Comparison of ENCODE assay signal across 10 mouse cellular contexts in the genomic region with DNA sequence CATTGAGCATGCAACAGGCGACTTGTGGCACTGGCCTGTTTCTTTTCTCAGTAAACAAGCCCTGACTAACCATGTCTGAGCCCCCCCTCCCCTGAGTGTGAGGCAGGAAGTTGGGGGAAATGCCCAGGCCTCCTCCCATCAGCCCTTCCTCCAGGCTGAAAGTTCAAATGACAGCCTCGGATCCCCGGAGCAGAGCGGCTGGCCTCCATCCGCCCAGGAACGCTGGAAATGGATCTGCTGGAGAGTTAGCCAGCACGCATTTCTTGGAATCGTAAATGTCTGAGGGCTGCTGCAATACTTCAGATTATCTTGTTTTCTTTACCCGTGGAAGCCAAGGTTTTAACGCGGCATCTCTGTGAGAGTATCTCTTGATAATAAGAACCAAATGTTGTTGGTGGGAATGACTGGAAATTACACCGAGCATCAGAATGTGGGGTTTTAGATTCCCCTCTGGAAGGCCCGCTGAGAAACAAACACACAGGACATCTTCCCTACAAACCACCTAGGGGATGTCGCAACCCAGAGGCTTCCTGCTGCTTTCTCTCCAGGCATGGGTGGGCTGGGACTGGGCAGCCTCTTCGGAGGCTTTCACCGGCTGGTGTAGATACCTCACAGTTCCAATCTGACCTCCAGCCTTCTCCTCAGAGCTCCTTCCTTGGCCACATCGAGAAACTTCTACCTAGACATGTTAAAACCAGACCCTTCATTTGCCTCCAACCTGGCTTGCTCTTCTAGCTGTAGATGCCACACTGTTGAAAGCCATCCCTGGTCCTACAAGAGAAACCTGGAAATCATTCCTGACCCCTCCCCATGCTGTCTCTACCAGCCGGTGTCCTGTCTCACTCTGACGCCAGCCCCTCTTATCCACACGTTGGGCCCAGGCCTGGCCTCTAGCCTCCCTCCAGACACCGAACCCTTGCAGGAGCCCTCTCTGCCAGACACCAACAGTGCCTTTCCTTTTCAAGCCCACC. TPM values are rescaled to one million over a fixed set of nuclear protein-coding genes. Genes with fewer than 3 reads are reported as not detected.
DNase-seq lines count a peak whose midpoint lies in the region; ATAC-seq and TF ChIP-seq lines count a peak whose summit lies in the region.
"Had no signal": no experiment of that assay in that cellular context is flagged by ENCODE, and none has a peak within 500 bp of the region (broad histone marks: within the 10 kb centered on the region; RNA-seq: fewer than 3 reads in every experiment).

No protein-coding gene starts in this region.

- no peaks in the 10 kb centered on the region for H3K36me3 ChIP-seq in thymus, adult 2 months (ENCODE audit: control insufficient read depth, insufficient read depth, low read length)
- no peaks in the 10 kb centered on the region for H3K36me3 ChIP-seq in heart, embryonic 13.5 days
- no peaks in the 10 kb centered on the region for H3K36me3 ChIP-seq in limb, embryonic 10.5 days
- no peaks in the 10 kb centered on the region for H3K36me3 ChIP-seq in midbrain, embryonic 13.5 days
- H3K36me3 ChIP-seq: midbrain, embryonic 15.5 days had no signal

- no peaks in the 10 kb centered on the region for H3K4me1 ChIP-seq in thymus, adult 2 months (replicated peaks; ENCODE audit: control insufficient read depth, insufficient read depth, low read length)
- H3K4me1 ChIP-seq in heart, embryonic 13.5 days, result peaks cover 34% of the 10 kb centered on the region
- H3K4me1 ChIP-seq in limb, embryonic 10.5 days, result peaks cover 62% of the 10 kb centered on the region
- peaks cover 2% of the 10 kb centered on the region; the same call in 1 of the 2 replicates for H3K4me1 ChIP-seq in cerebellum, adult 2 months (ENCODE audit: control insufficient read depth, insufficient read depth, low read length)
- H3K4me1 ChIP-seq in midbrain, embryonic 13.5 days (replicated peaks), result peaks cover 23% of the 10 kb centered on the region

- no peak for TF ChIP-seq CTCF in thymus, adult 2 months (IDR thresholded peaks at IDR 0.05; ENCODE audit: borderline replicate concordance, control insufficient read depth, extremely low read depth, insufficient read depth, low read length, poor library complexity)
- TF ChIP-seq CTCF in cerebellum, adult 2 months (IDR thresholded peaks at IDR 0.05; ENCODE audit: borderline replicate concordance, insufficient read depth, low read depth, low read length), result no peak

- H3K9me3 ChIP-seq in heart, embryonic 13.5 days, result no peaks in the 10 kb centered on the region
- no peaks in the 10 kb centered on the region for H3K9me3 ChIP-seq in limb, embryonic 10.5 days (replicated peaks)
- H3K9me3 ChIP-seq in midbrain, embryonic 13.5 days, result no peaks in the 10 kb centered on the region
- H3K9me3 ChIP-seq: midbrain, embryonic 15.5 days had no signal

- no peak for ATAC-seq in heart, embryonic 13.5 days (ENCODE audit: extremely low read depth, insufficient number of reproducible peaks, low FRiP score, low TSS enrichment)
- no peak for ATAC-seq in midbrain, embryonic 13.5 days
- ATAC-seq: midbrain, embryonic 15.5 days; Patski had no signal

- peak overlapping the region; percentile 25; the same call in 1 of the 2 replicates for H3K9ac ChIP-seq in heart, embryonic 13.5 days
- H3K9ac ChIP-seq in midbrain, embryonic 13.5 days (replicated peaks), result no peak overlapping the region
- H3K9ac ChIP-seq: midbrain, embryonic 15.5 days had no signal

- TF ChIP-seq POLR2A in thymus, adult 2 months (IDR thresholded peaks at IDR 0.05; ENCODE audit: control insufficient read depth, extremely low read depth, insufficient read depth, low read length, poor library complexity), result no peak
- no peak for TF ChIP-seq POLR2A in cerebellum, adult 2 months (IDR thresholded peaks at IDR 0.05; ENCODE audit: borderline replicate concordance, insufficient read depth, low read length)

- DNase-seq in thymus, postnatal 4 days, result peak; percentile 14
- DNase-seq in thymus, adult 2 months, result no peak
- peak; percentile 56 for DNase-seq in limb, embryonic 10.5 days (ENCODE audit: low spot score)
- peak; percentile 73 to 85 for DNase-seq in urinary bladder, postnatal 4 days (ENCODE audit: low spot score in 2 of 2)
- DNase-seq in cerebellum, adult 2 months, result no peak
- no peak for DNase-seq in right cerebral cortex, postnatal 25 days

- no peaks in the 10 kb centered on the region for H3K27me3 ChIP-seq in thymus, adult 2 months (ENCODE audit: control insufficient read depth, insufficient read depth, low read length)
- H3K27me3 ChIP-seq in heart, embryonic 13.5 days (replicated peaks), result peaks cover 55% of the 10 kb centered on the region
- H3K27me3 ChIP-seq in limb, embryonic 10.5 days (ENCODE audit: low read depth, poor library complexity, severe bottlenecking), result no peaks in the 10 kb centered on the region
- H3K27me3 ChIP-seq in cerebellum, adult 2 months (ENCODE audit: control insufficient read depth, insufficient read depth, low read length), result no peaks in the 10 kb centered on the region
- H3K27me3 ChIP-seq in midbrain, embryonic 13.5 days, result no peaks in the 10 kb centered on the region
- H3K27me3 ChIP-seq: midbrain, embryonic 15.5 days; Patski had no signal

- no peak overlapping the region for H3K27ac ChIP-seq in thymus, adult 2 months (ENCODE audit: control insufficient read depth, insufficient read depth, low read length)
- H3K27ac ChIP-seq in heart, embryonic 13.5 days (replicated peaks), result peak overlapping the region; percentile 58
- peak overlapping the region; percentile 79 for H3K27ac ChIP-seq in limb, embryonic 10.5 days
- no peak overlapping the region for H3K27ac ChIP-seq in cerebellum, adult 2 months (ENCODE audit: insufficient read depth, low read length)
- no peak overlapping the region for H3K27ac ChIP-seq in midbrain, embryonic 13.5 days
- H3K27ac ChIP-seq: midbrain, embryonic 15.5 days had no signal

- no peak overlapping the region for H3K4me2 ChIP-seq in heart, embryonic 13.5 days
- H3K4me2 ChIP-seq in midbrain, embryonic 13.5 days (replicated peaks), result no peak overlapping the region
- H3K4me2 ChIP-seq: midbrain, embryonic 15.5 days had no signal

- WGBS in thymus, adult 2 months, result 65% methylated on average over 21 of the region's 21 CpGs
- 26% methylated on average over 21 of the region's 21 CpGs for WGBS in heart, embryonic 13.5 days
- WGBS in limb, embryonic 10.5 days, result 32% methylated on average over 21 of the region's 21 CpGs
- 70% methylated on average over 21 of the region's 21 CpGs for WGBS in cerebellum, adult 2 months
- 78% methylated on average over 21 of the region's 21 CpGs for WGBS in midbrain, embryonic 13.5 days

- no peak overlapping the region for H3K4me3 ChIP-seq in thymus, adult 2 months (ENCODE audit: control insufficient read depth, insufficient read depth, low read length)
- no peak overlapping the region for H3K4me3 ChIP-seq in heart, embryonic 13.5 days
- no peak overlapping the region for H3K4me3 ChIP-seq in limb, embryonic 10.5 days
- no peak overlapping the region for H3K4me3 ChIP-seq in cerebellum, adult 2 months (replicated peaks; ENCODE audit: insufficient read depth, low read depth, low read length)
- no peak overlapping the region for H3K4me3 ChIP-seq in midbrain, embryonic 13.5 days (replicated peaks)
- H3K4me3 ChIP-seq: midbrain, embryonic 15.5 days had no signal

RNA-seq across cellular contexts. Expression of a gene that starts 31.1 kb away (rescaled TPM):
- 0.09 and 0.19 TPM in 2 replicates for polyA plus RNA-seq in thymus, adult 2 months (2012; rRNA removed)
- polyA plus RNA-seq in heart, embryonic 13.5 days (2015; fragmentation: Nextera tagmentation; extraction: Ambion mirVana), result 0.11 TPM in 1 of 2 replicates, not detected in the other
- 0.34 and 0.49 TPM in 2 replicates for polyA plus RNA-seq in limb, embryonic 10.5 days (2016; fragmentation: Nextera tagmentation; extraction: Ambion mirVana)
- polyA plus RNA-seq in cerebellum, adult 2 months (2012; rRNA removed), result 0.13 and 0.29 TPM in 2 replicates
- 0.43 and 0.62 TPM in 2 replicates for polyA plus RNA-seq in midbrain, embryonic 13.5 days (2015; fragmentation: Nextera tagmentation; extraction: Ambion mirVana)
- polyA plus RNA-seq: Patski had no signal

RNA-seq across cellular contexts. Expression of a gene that starts 31.2 kb away (rescaled TPM):
- 0.24 TPM in 1 of 2 replicates, not detected in the other for polyA plus RNA-seq in thymus, adult 2 months (2012; rRNA removed)
- 0.08 and 0.09 TPM in 2 replicates for polyA plus RNA-seq in heart, embryonic 13.5 days (2015; fragmentation: Nextera tagmentation; extraction: Ambion mirVana)
- 0.19 and 0.38 TPM in 2 replicates for polyA plus RNA-seq in limb, embryonic 10.5 days (2016; fragmentation: Nextera tagmentation; extraction: Ambion mirVana)
- polyA plus RNA-seq in cerebellum, adult 2 months (2012; rRNA removed), result 0.05 and 0.23 TPM in 2 replicates
- polyA plus RNA-seq in midbrain, embryonic 13.5 days (2015; fragmentation: Nextera tagmentation; extraction: Ambion mirVana), result 0.07 and 0.08 TPM in 2 replicates

RNA-seq across cellular contexts. Expression of a gene that starts 42.8 kb away (rescaled TPM):
- polyA plus RNA-seq in thymus, adult 2 months (2012; rRNA removed), result 28.6 and 46.8 TPM in 2 replicates
- 125 and 139 TPM in 2 replicates for polyA plus RNA-seq in heart, embryonic 13.5 days (2015; fragmentation: Nextera tagmentation; extraction: Ambion mirVana)
- 258 and 261 TPM in 2 replicates for polyA plus RNA-seq in limb, embryonic 10.5 days (2016; fragmentation: Nextera tagmentation; extraction: Ambion mirVana)
- polyA plus RNA-seq in cerebellum, adult 2 months (2012; rRNA removed), result 6.9 and 10.1 TPM in 2 replicates
- polyA plus RNA-seq in midbrain, embryonic 13.5 days (2015; fragmentation: Nextera tagmentation; extraction: Ambion mirVana), result 51.3 and 53.9 TPM in 2 replicates

Comparison
In these comparisons a context has a peak if more than half of its experiments do, and no peak if none do; other contexts are left out.
1. DNase-seq: peak in thymus, postnatal 4 days (single experiment), limb, embryonic 10.5 days (single experiment) and urinary bladder, postnatal 4 days (2 of 2); none in thymus, adult 2 months (single experiment), cerebellum, adult 2 months (0 of 2) and right cerebral cortex, postnatal 25 days (single experiment).
2. H3K27ac ChIP-seq: peak in heart, embryonic 13.5 days (single experiment) and limb, embryonic 10.5 days (single experiment); none in thymus, adult 2 months (single experiment), cerebellum, adult 2 months (single experiment) and midbrain, embryonic 13.5 days (single experiment).